ENCODE assay signal across 8 mouse cellular contexts in genomic region chr8:111876355-111876948, GRCm38 (mm10). TPM values are rescaled to one million over a fixed set of nuclear protein-coding genes. Genes with fewer than 3 reads are reported as not detected.
DNase-seq lines count a peak whose midpoint lies in the region; ATAC-seq and TF ChIP-seq lines count a peak whose summit lies in the region.

TSS of gene Tmem170 (minus strand) at chr8:111876750.

- H3K4me1 ChIP-seq in hindbrain, embryonic 13.5 days (replicated peaks) = peaks cover 10% of the 10 kb centered on the region

- no peaks in the 10 kb centered on the region for H3K9me3 ChIP-seq in hindbrain, embryonic 13.5 days

- CTCF ChIA-PET in Patski (lab: Charles Lee) = interaction anchor here (1.3 kb wide), 1 partner anchor 16 kb away, joined by 4 read pairs; no protein-coding TSS in a partner anchor

- peak within 1 kb of the TSS; percentile 70 for H3K4me3 ChIP-seq in hindbrain, embryonic 13.5 days

- H3K9ac ChIP-seq in hindbrain, embryonic 13.5 days = peak within 1 kb of the TSS; percentile 76

- H3K4me2 ChIP-seq in hindbrain, embryonic 13.5 days = peak within 1 kb of the TSS; percentile 74

- peak; percentile 99 for TF ChIP-seq CTCF in Patski (IDR thresholded peaks at IDR 0.05)

- no peaks in the 10 kb centered on the region for H3K36me3 ChIP-seq in hindbrain, embryonic 13.5 days

- under 1% methylated on average over 32 of the region's 53 CpGs for WGBS in hindbrain, embryonic 13.5 days

- POLR2A ChIA-PET in Patski (lab: Charles Lee) = interaction anchor here (0.7 kb wide), 1 partner anchor 268 kb away, joined by 7 read pairs; no protein-coding TSS in a partner anchor

- DNase-seq in Patski (ENCODE audit: low read depth, low spot score) = peak; percentile 87
- peak; percentile 99 to 100 for DNase-seq in cerebellum, postnatal 14 days
- peak; percentile 95 to 97 for DNase-seq in frontal cortex, postnatal 14 days (ENCODE audit: low spot score in 2 of 2)
- DNase-seq in layer of hippocampus, postnatal 25 days (ENCODE audit: extremely low spot score in 1 of 2, low spot score in 1 of 2) = peak; percentile 94 to 99
- DNase-seq in lung, postnatal 25 days (ENCODE audit: low spot score) = peak; percentile 98
- DNase-seq in retina, embryonic 14.5 days (ENCODE audit: low spot score) = peak; percentile 100
- DNase-seq in thymus, postnatal 4 days = peak; percentile 98

- no peaks in the 10 kb centered on the region for H3K27me3 ChIP-seq in Patski
- no peaks in the 10 kb centered on the region for H3K27me3 ChIP-seq in hindbrain, embryonic 13.5 days

- H3K27ac ChIP-seq in hindbrain, embryonic 13.5 days = peak within 1 kb of the TSS; percentile 83

- in situ Hi-C loops in Patski (cut with MboI; ENCODE audit: low pct_unique_long_range_greater_than_20kb) = no loop called here

- peak; percentile 98 for ATAC-seq in Patski
- peak; percentile 98 for ATAC-seq in hindbrain, embryonic 13.5 days (ENCODE audit: low FRiP score)

RNA-seq across cellular contexts. Expression of gene Tmem170, which starts in this region (rescaled TPM):
- 7.2 TPM for polyA plus RNA-seq in Patski (2021)
- polyA plus RNA-seq in hindbrain, embryonic 13.5 days (2015; fragmentation: Nextera tagmentation; extraction: Ambion mirVana) = 5.7 and 5.9 TPM in 2 replicates
- 1 to 10 TPM; 4.1 to 4.3 TPM for total RNA-seq in layer of hippocampus, postnatal 25 days (2021)

Comparison
In these comparisons a context has a peak if more than half of its experiments do, and no peak if none do; other contexts are left out.
1. Peak in every context shown above with its lines: DNase-seq, ATAC-seq, H3K4me3 ChIP-seq and H3K27ac ChIP-seq.